Mouse (Mus musculus): ENCODE results near the gene Donson. TPM values are rescaled to one million over a fixed set of nuclear protein-coding genes. Genes with fewer than 3 reads are reported as not detected.

The Donson gene
- total and polyA plus RNA-seq, 3 experiments = 25.4 to 33.9 TPM; not detected in 1

- H3K36me3 ChIP-seq (ENCODE audit: control insufficient read depth in 1 of 2, insufficient read depth in 2 of 2, low read length in 2 of 2) = peaks cover 0 to 33% of the 10 kb centered on the region in 2 experiments; a peak in 3 of 4 replicates
- no peaks in the 10 kb centered on the region for H3K9me3 ChIP-seq (replicated peaks; ENCODE audit: insufficient read depth, low read length)
- no peaks in the 10 kb centered on the region for H3K27me3 ChIP-seq (ENCODE audit: control insufficient read depth in 1 of 2, insufficient read depth in 2 of 2, low read length in 2 of 2)
- H3K4me1 ChIP-seq (ENCODE audit: control insufficient read depth in 1 of 2, insufficient read depth in 2 of 2, low read length in 2 of 2) = no peaks in the 10 kb centered on the region
- H3K79me2 ChIP-seq (ENCODE audit: control insufficient read depth, insufficient read depth, low read length, poor library complexity) = 0 out of 2 replicates have a peak, but pooled peaks cover 2% of the 10 kb centered on the region
- no peak for DNase-seq (ENCODE audit: low read depth, low spot score)
- no peak overlapping the region for H3K4me3 ChIP-seq (ENCODE audit: control insufficient read depth in 1 of 2, insufficient read depth in 1 of 2, low read depth in 2 of 2, low read length in 2 of 2)
- TF ChIP-seq CHD2 (IDR thresholded peaks at IDR 0.05; ENCODE audit: low read length) (no peak), E2F4 (IDR thresholded peaks at IDR 0.05; ENCODE audit: borderline replicate concordance, low read depth, low read length) (no peak), KAT2A (conservative IDR thresholded peaks at IDR 0.05; ENCODE audit: low read depth, low read length) (no peak)
- H3K27ac ChIP-seq (ENCODE audit: control insufficient read depth, low read depth, low read length) = no peak overlapping the region
- no peak overlapping the region for H3K9ac ChIP-seq (ENCODE audit: control insufficient read depth, low read depth, low read length, poor library complexity, severe bottlenecking)
Observed at GRCm38 (mm10) chr16:91630584-91630983, 58.0 kb downstream of the Donson start.

GRCm38 (mm10) chr16:91629749-91630148, 58.8 kb downstream of the Donson start:
- peaks cover 0 to 30% of the 10 kb centered on the region in 2 experiments; a peak in 3 of 4 replicates for H3K36me3 ChIP-seq (ENCODE audit: control insufficient read depth in 1 of 2, insufficient read depth in 2 of 2, low read length in 2 of 2)
- H3K9me3 ChIP-seq (replicated peaks; ENCODE audit: insufficient read depth, low read length) = no peaks in the 10 kb centered on the region
- H3K79me2 ChIP-seq (ENCODE audit: control insufficient read depth, insufficient read depth, low read length, poor library complexity) = no peaks in the 10 kb centered on the region
- no peaks in the 10 kb centered on the region for H3K27me3 ChIP-seq (ENCODE audit: control insufficient read depth in 1 of 2, insufficient read depth in 2 of 2, low read length in 2 of 2)
- no peak overlapping the region for H3K4me3 ChIP-seq (ENCODE audit: control insufficient read depth in 1 of 2, insufficient read depth in 1 of 2, low read depth in 2 of 2, low read length in 2 of 2)
- H3K9ac ChIP-seq (ENCODE audit: control insufficient read depth, low read depth, low read length, poor library complexity, severe bottlenecking) = no peak overlapping the region
- H3K27ac ChIP-seq (ENCODE audit: control insufficient read depth, low read depth, low read length) = no peak overlapping the region
- TF ChIP-seq ZKSCAN1 (IDR thresholded peaks at IDR 0.05; ENCODE audit: low read depth, low read length) = no peak
- TF ChIP-seq MEF2A (IDR thresholded peaks at IDR 0.05; ENCODE audit: extremely low read depth, insufficient replicate concordance, low read depth, low read length, poor library complexity, severe bottlenecking) = no peak
- no peak for TF ChIP-seq TAL1 (IDR thresholded peaks at IDR 0.05; ENCODE audit: low read length)
- TF ChIP-seq POLR2AphosphoS2 (IDR thresholded peaks at IDR 0.05; ENCODE audit: low read length) = no peak
- no peak for TF ChIP-seq POLR2AphosphoS5 (IDR thresholded peaks at IDR 0.05; ENCODE audit: borderline replicate concordance, low read depth, low read length)
- TF ChIP-seq TCF12 (IDR thresholded peaks at IDR 0.05; ENCODE audit: low read depth, low read length) = no peak
- TF ChIP-seq ZC3H11A (IDR thresholded peaks at IDR 0.05; ENCODE audit: low read depth, low read length) = no peak
- no peak for TF ChIP-seq MXI1 (IDR thresholded peaks at IDR 0.05; ENCODE audit: low read depth, low read length)
- H3K4me1 ChIP-seq (ENCODE audit: control insufficient read depth in 1 of 2, insufficient read depth in 2 of 2, low read length in 2 of 2) = no peaks in the 10 kb centered on the region
- no peak for DNase-seq (ENCODE audit: low read depth, low spot score)

DNA sequence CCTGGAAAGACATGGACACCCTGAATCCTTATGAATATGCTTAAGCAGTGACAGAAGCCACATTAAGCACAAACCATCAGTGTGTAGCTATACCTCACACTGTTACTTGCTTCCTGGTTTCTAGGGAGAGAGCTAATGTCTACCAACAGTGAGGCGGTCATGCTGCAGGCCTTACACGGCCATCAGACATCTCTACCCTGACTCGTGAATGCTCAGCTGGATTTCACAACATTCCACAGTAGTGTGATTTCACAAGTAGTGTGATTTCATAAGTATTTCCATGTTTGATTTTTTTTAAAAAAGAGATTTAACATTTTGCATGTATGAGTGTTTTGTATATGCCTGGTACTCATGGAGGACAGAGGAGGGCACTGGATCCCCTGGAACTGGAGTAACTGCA, 59.9 kb downstream of the Donson start:
- Histone ChIP-seq H3K9me3 (replicated peaks; ENCODE audit: insufficient read depth, low read length) (no peaks in the 10 kb centered on the region), H3K79me2 (ENCODE audit: control insufficient read depth, insufficient read depth, low read length, poor library complexity) (no peaks in the 10 kb centered on the region), H3K4me1 (ENCODE audit: control insufficient read depth in 1 of 2, insufficient read depth in 2 of 2, low read length in 2 of 2) (no peaks in the 10 kb centered on the region), H3K9ac (ENCODE audit: control insufficient read depth, low read depth, low read length, poor library complexity, severe bottlenecking) (no peak overlapping the region), H3K27me3 (ENCODE audit: control insufficient read depth in 1 of 2, insufficient read depth in 2 of 2, low read length in 2 of 2) (no peaks in the 10 kb centered on the region), H3K36me3 (ENCODE audit: control insufficient read depth in 1 of 2, insufficient read depth in 2 of 2, low read length in 2 of 2) (peaks cover 0 to 30% of the 10 kb centered on the region in 2 experiments; a peak in 3 of 4 replicates), H3K27ac (ENCODE audit: control insufficient read depth, low read depth, low read length) (no peak overlapping the region), H3K4me3 (ENCODE audit: control insufficient read depth in 1 of 2, insufficient read depth in 1 of 2, low read depth in 2 of 2, low read length in 2 of 2) (no peak overlapping the region)
- no peak for DNase-seq (ENCODE audit: low read depth, low spot score)
- no peak for TF ChIP-seq MAX (IDR thresholded peaks at IDR 0.05; ENCODE audit: low read length)
- no peak for TF ChIP-seq MAFK (IDR thresholded peaks at IDR 0.05; ENCODE audit: borderline replicate concordance, low read depth, low read length)
- no peak for TF ChIP-seq NELFE (IDR thresholded peaks at IDR 0.05; ENCODE audit: low read depth, low read length)
